Mouse (Mus musculus): ENCODE results near the gene F8. TPM values are rescaled to one million over a fixed set of nuclear protein-coding genes. Genes with fewer than 3 reads are reported as not detected.

Gene F8
- polyA plus RNA-seq, 1 experiment from 2014 or later: 1.8 TPM

GRCm38 (mm10) chrX:75143124-75143555, 239.3 kb downstream of the F8 start:
- DNase-seq (ENCODE audit: low spot score): peak; percentile 8

- no peak for DNase-seq (ENCODE audit: low spot score)
Observed at GRCm38 (mm10) chrX:75138182-75138581, 244.2 kb downstream of the F8 start.

DNA sequence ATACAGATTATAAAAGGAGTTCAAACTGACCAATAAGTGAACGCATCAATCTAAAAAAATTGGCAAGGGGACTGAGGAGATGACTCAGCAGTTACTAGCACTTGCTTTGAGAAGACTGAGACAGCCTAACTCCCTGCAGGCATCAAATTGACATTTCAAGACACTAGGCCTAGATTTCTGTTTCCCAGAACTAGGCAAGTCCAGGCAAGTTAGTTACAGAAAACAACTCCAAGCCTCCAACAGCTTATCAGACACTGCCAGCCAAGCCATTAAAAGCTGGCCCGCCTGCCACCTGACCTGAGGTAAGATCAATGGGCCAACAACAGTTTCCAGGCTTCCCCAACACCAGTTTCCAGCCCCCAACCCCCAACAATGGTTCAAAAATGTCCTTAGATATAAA, 244.7 kb downstream of the F8 start:
- DNase-seq (ENCODE audit: low spot score): no peak

DNA sequence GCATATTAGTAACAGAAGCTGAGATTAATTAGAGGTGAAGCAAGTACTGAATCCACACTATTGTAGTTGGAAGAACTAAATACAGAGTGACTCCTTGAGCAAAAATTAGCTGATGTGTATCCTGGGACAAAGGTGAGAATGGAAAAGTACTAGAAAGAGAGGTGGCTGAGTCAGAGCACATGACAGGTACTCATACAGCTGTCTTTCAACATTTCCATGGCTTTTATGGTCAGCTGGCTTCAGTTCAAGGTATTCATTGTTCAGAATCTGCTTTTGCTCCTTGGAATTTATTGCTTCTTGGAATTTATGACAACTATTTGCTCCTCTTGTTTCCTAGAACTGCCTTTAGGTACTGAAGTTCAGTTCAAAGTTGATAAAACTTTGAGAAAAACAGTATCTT, 245.5 kb downstream of the F8 start:
- no peak for DNase-seq (ENCODE audit: low spot score)

GRCm38 (mm10) chrX:75130467-75131160, 251.8 kb downstream of the F8 start, which contains the start of gene Mpp1:
Mpp1 (minus strand) TSS chrX:75131016.
- DNase-seq (ENCODE audit: low spot score): peak; percentile 85

- no peak for DNase-seq (ENCODE audit: low spot score)
Observed at GRCm38 (mm10) chrX:75129474-75129873, 252.9 kb downstream of the F8 start.

DNA sequence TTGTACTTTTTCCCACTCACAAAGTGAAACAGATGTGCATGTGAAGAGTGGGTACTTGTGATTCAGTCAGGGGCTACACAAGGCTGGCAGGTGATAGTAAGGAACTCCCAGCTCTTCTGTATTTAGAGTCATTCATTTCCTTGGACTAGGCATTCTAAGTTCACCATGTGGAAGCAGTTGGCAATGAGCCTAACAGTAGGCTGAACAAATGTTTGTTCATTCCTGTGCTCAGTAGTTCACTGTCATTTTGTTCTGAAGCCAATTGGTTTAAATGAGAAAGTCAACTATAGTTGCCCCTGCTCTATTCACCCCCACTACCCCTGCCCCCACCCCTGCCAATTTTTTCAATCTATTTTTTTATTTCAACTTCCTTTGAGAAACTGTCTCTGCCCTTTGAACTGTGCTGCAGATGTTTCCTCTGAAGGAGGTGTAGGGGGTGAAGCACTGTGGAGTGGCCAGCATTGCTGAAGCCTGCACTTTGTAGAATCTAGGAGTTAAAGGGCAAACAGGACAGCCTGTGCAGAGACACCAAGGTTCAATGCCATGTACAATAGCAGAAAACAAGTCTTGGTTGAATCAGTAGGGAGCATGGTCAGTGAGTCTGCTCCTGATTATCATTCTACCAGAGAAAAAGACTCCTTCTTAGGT, 254.0 kb downstream of the F8 start:
- DNase-seq (ENCODE audit: low spot score): peak; percentile 25

DNA sequence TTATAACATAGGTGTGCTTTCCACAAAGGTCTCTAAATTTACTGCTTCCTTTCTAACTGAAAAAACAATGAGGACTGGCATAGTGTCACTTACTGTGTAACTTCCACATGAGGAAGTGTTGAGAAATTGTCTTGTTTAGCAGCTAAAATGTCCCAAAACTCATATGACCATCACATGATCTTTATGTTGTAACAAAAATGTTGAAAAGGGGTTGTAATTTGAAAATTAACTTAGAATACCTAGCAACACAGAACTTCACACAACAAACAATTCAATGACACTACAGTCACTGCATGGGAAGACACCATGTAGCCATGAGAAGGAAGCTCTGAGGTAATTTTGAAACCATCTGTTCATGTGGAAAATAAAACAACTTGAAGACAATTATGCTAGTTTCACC, 255.5 kb downstream of the F8 start:
- no peak for DNase-seq (ENCODE audit: low spot score)

DNA sequence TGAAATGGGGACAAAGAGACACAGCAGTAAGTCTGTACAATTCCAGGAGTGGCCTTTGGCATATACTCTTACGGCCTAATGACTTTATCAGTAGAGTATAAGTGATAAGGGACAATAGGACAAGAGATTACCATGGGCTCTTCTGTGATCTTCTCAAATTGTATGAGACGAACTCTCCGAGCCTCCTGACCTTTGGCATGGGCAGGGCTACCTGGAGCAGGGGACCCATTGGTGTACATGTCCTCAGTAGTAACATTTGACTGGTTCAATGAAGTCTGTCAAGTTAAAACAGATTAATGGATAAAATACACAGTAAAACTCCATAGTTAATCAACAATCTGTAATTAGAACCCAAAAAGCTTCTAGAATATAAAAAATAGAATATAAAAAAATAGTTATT, 256.8 kb downstream of the F8 start:
- no peak for DNase-seq (ENCODE audit: low spot score)

Other genes with a start within 250 kb of the F8 start
- gene Smim9, start 218.8 kb downstream of the F8 start, polyA plus RNA-seq (2015; fragmentation: Nextera tagmentation; extraction: Ambion mirVana): not detected in 2 replicates
- gene Fundc2, start 216 bp downstream of the F8 start, polyA plus RNA-seq (2015; fragmentation: Nextera tagmentation; extraction: Ambion mirVana): 75.4 and 83.2 TPM in 2 replicates
- gene Cmc4, start 34.0 kb upstream of the F8 start, polyA plus RNA-seq (2015; fragmentation: Nextera tagmentation; extraction: Ambion mirVana): 33.1 and 36.2 TPM in 2 replicates
- 8.8 and 10.1 TPM in 2 replicates for gene Mtcp1, start 34.0 kb upstream of the F8 start, polyA plus RNA-seq (2015; fragmentation: Nextera tagmentation; extraction: Ambion mirVana)
- 59.7 and 71.5 TPM in 2 replicates for gene Brcc3, start 34.0 kb upstream of the F8 start, polyA plus RNA-seq (2015; fragmentation: Nextera tagmentation; extraction: Ambion mirVana)
- gene Vbp1, start 131.7 kb upstream of the F8 start, polyA plus RNA-seq (2015; fragmentation: Nextera tagmentation; extraction: Ambion mirVana): 171 and 173 TPM in 2 replicates
- 0.16 and 0.42 TPM in 2 replicates for gene Rab39b, start 195.6 kb upstream of the F8 start, polyA plus RNA-seq (2015; fragmentation: Nextera tagmentation; extraction: Ambion mirVana)